Mouse (Mus musculus) A20 (cell line): ENCODE results near the gene Colgalt1.

Experiments
- DNase-seq: peaks from one replicate; pipeline ENCODE4 v3.0.0-alpha.2; 2011; ENCODE audit warnings: low read depth, low spot score

Gene Colgalt1

GRCm38 (mm10) chr8:71668220-71668975 is 57.6 kb downstream of the Colgalt1 start:
- peak; percentile 89 for DNase-seq

- DNase-seq, result no peak
These were observed 59.4 kb downstream of the Colgalt1 start for GRCm38 (mm10) chr8:71670198-71670597.

GRCm38 (mm10) chr8:71670621-71671548 is 60.1 kb downstream of the Colgalt1 start:
- peak; percentile 68 for DNase-seq

GRCm38 (mm10) chr8:71671549-71671965 is 60.8 kb downstream of the Colgalt1 start, which contains the start of gene Unc13a:
Gene Unc13a, minus strand, starts transcription at chr8:71671757.
- peak; percentile 90 for DNase-seq

- DNase-seq, result no peak
These were observed 61.5 kb downstream of the Colgalt1 start for GRCm38 (mm10) chr8:71672168-71672735.

GRCm38 (mm10) chr8:71674071-71674470 is 63.3 kb downstream of the Colgalt1 start:
- DNase-seq, result no peak
